Mouse (Mus musculus) lung, postnatal 25 days (tissue): ENCODE results near the gene Capn13.
"Not testable (repeated sequence)": the region's sequence is repeated elsewhere in the genome, so short reads cannot be mapped to it uniquely, and the experiment has no call there.

Experiments
- DNase-seq: peaks from one replicate; pipeline ENCODE4 v3.0.0; 2022; ENCODE audit warnings: low spot score

Gene Capn13

GRCm38 (mm10) chr17:73342673-73343072 is 58.0 kb downstream of the Capn13 start:
- DNase-seq = no peak

GRCm38 (mm10) chr17:73329071-73329470 is 71.6 kb downstream of the Capn13 start:
- DNase-seq = no peak

- DNase-seq = no peak
Measured at GRCm38 (mm10) chr17:73325314-73325713, 75.4 kb downstream of the Capn13 start.

GRCm38 (mm10) chr17:73324732-73325131 is 75.9 kb downstream of the Capn13 start:
- no peak for DNase-seq

- no peak for DNase-seq
Measured at GRCm38 (mm10) chr17:73323981-73324380, 76.7 kb downstream of the Capn13 start.

- no peak for DNase-seq
Measured at GRCm38 (mm10) chr17:73314786-73315185, 85.9 kb downstream of the Capn13 start.

- no peak for DNase-seq
Measured at GRCm38 (mm10) chr17:73311491-73311890, 89.2 kb downstream of the Capn13 start.

GRCm38 (mm10) chr17:73308691-73309090 is 92.0 kb downstream of the Capn13 start:
- DNase-seq = no peak

GRCm38 (mm10) chr17:73306626-73307025 is 94.0 kb downstream of the Capn13 start:
- DNase-seq = no peak

- DNase-seq = no peak
Measured at GRCm38 (mm10) chr17:73305622-73306021, 95.0 kb downstream of the Capn13 start.

- DNase-seq = no peak
Measured at GRCm38 (mm10) chr17:73304086-73304812, 96.4 kb downstream of the Capn13 start.

GRCm38 (mm10) chr17:73303676-73304075 is 97.0 kb downstream of the Capn13 start:
- no peak for DNase-seq

GRCm38 (mm10) chr17:73303217-73303616 is 97.4 kb downstream of the Capn13 start:
- peak; percentile 56 for DNase-seq

- peak; percentile 76 for DNase-seq
Measured at GRCm38 (mm10) chr17:73302104-73302503, 98.6 kb downstream of the Capn13 start.

GRCm38 (mm10) chr17:73301258-73302050 is 99.2 kb downstream of the Capn13 start:
- DNase-seq = peak; percentile 77

- DNase-seq = no peak
Measured at GRCm38 (mm10) chr17:73300147-73300880, 100.4 kb downstream of the Capn13 start.

GRCm38 (mm10) chr17:73298981-73299380 is 101.7 kb downstream of the Capn13 start:
- no peak for DNase-seq

GRCm38 (mm10) chr17:73296855-73297254 is 103.8 kb downstream of the Capn13 start:
- DNase-seq = peak; percentile 49

- DNase-seq = no peak
Measured at GRCm38 (mm10) chr17:73293237-73293636, 107.4 kb downstream of the Capn13 start.

- DNase-seq = no peak
Measured at GRCm38 (mm10) chr17:73284301-73284700, 116.4 kb downstream of the Capn13 start.

GRCm38 (mm10) chr17:73282702-73283101 is 118.0 kb downstream of the Capn13 start:
- not testable (repeated sequence) for DNase-seq

GRCm38 (mm10) chr17:73277770-73278169 is 122.9 kb downstream of the Capn13 start:
- no peak for DNase-seq

- no peak for DNase-seq
Measured at GRCm38 (mm10) chr17:73275066-73275465, 125.6 kb downstream of the Capn13 start.
